Mouse (Mus musculus) C2C12 (cell line): ENCODE data around the gene Sfn. TPM values are rescaled to one million over a fixed set of nuclear protein-coding genes. Genes with fewer than 3 reads are reported as not detected.

Experiments used
- H3K27me3 ChIP-seq: one replicate; pipeline ENCODE4 v1.6.1; 2011; ENCODE audit not compliant: control insufficient read depth, insufficient read depth, insufficient read length
- H3K36me3 ChIP-seq: one replicate; pipeline ENCODE4 v1.6.1; 2011; ENCODE audit not compliant: control insufficient read depth, insufficient read depth
- H3K4me3 ChIP-seq: one replicate; pipeline ENCODE4 v1.5.1; 2011; ENCODE audit warnings: mild to moderate bottlenecking, control low read depth; ENCODE audit not compliant: poor library complexity, insufficient read depth, severe bottlenecking
- H3K79me2 ChIP-seq: one replicate; pipeline ENCODE4 v1.6.1; 2011; ENCODE audit not compliant: control insufficient read depth, insufficient read depth
- H3K79me3 ChIP-seq: one replicate; pipeline ENCODE4 v1.6.1; 2011; ENCODE audit warnings: low read depth, control low read depth
- H3ac ChIP-seq: one replicate; pipeline ENCODE3; 2011; ENCODE audit warnings: low read depth; ENCODE audit not compliant: control insufficient read depth, insufficient read length
- CEBPB ChIP-seq: IDR thresholded peaks from one replicate; pipeline ENCODE4 v1.6.1; 2011; ENCODE audit warnings: low read depth, mild to moderate bottlenecking, control low read depth, moderate library complexity
- CTCF ChIP-seq: IDR thresholded peaks from one replicate; pipeline ENCODE4 v1.5.1; 2011; ENCODE audit not compliant: control insufficient read depth, insufficient read depth, insufficient read length
- FOSL1 ChIP-seq: IDR thresholded peaks from one replicate; pipeline ENCODE4 v1.8.0; 2011; ENCODE audit warnings: mild to moderate bottlenecking, low read length; ENCODE audit not compliant: poor library complexity, insufficient read depth, severe bottlenecking
- MAX ChIP-seq: IDR thresholded peaks from one replicate; pipeline ENCODE4 v1.6.1; 2011; ENCODE audit warnings: mild to moderate bottlenecking, control low read depth
- MYOD1 ChIP-seq: IDR thresholded peaks from one replicate; pipeline ENCODE4 v1.6.1; 2011; ENCODE audit warnings: low read depth; ENCODE audit not compliant: control insufficient read depth, insufficient read length
- MYOG ChIP-seq: IDR thresholded peaks from one replicate; pipeline ENCODE4 v1.6.1; 2011; ENCODE audit not compliant: control insufficient read depth, insufficient read length; ENCODE audit errors: extremely low read depth
- USF1 ChIP-seq: IDR thresholded peaks from one replicate; pipeline ENCODE4 v1.6.1; 2011; ENCODE audit warnings: low read depth, mild to moderate bottlenecking, control low read depth, moderate library complexity
- polyA plus RNA-seq: library from polyadenylated mRNA; unstranded; fragments of >200 nt; fragmentation: generic; extraction: Trizol; gene quantifications from one replicate; pipeline ENCODE4 v1.2.1, GENCODE M21; 2012; ENCODE audit warnings: missing spikeins

Sfn gene
- polyA plus RNA-seq, 1 experiment, result 0.54 TPM

DNA sequence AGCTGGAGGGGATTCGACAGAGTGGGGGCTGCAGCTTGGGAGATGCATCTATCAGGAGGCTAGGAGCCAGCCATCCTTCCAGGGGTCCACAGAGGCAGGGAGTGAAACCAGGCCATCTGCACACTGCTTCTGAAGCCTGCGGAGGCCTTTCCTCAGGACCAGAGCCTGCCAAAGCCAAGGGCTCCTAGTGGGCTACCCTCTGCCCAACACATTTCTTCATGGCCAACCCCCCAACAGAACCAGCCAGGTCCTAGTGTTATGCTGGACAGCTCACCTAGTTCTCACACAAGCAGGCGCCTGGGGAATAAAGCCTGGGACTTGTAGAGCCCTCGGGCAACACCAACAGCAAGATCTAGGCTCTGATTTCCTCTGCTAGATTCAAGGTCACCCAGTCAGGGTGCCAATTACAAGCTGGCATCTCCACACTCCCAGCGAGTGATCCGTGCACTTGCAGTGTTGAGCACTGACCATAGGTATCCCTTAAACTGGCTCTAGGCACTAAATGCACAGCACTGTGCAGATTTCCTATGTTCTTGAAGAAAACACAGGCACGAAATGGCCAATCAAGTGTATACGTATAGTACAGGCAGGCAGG is 28.5 kb upstream of the Sfn start:
- Histone ChIP-seq H3K79me2 (peaks cover 48% of the 10 kb centered on the region), H3K27me3 (no peaks in the 10 kb centered on the region), H3K4me3 (no peak overlapping the region), H3K79me3 (peaks cover 25% of the 10 kb centered on the region), H3ac (no peak overlapping the region), H3K36me3 (no peaks in the 10 kb centered on the region)
- TF ChIP-seq FOSL1, result no peak
- no peak for TF ChIP-seq CTCF
- TF ChIP-seq MYOG, result no peak
- TF ChIP-seq MYOD1, result no peak
- TF ChIP-seq CEBPB, result no peak
- TF ChIP-seq USF1, result no peak
- no peak for TF ChIP-seq MAX

DNA sequence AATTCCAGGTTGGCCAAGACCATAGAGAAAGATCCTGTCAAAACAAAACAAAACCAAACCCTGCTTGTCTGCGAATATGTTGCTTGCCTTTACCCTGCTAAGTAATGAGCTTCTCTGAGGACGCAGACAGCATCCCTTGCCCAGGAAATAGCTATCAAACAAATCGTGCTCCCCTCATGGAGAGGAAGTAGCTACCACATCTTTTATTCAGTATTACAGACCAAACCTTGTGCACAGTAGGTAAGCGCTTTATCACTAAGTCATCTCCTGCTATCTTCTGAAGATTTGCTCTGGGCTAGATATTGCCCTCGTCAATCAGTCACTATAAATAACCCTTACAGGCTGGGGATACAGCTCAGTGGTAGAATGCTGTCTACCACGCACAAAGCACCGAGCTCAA is 27.2 kb upstream of the Sfn start:
- Histone ChIP-seq H3K79me3 (peaks cover 25% of the 10 kb centered on the region), H3K36me3 (no peaks in the 10 kb centered on the region), H3K79me2 (peaks cover 48% of the 10 kb centered on the region), H3K4me3 (no peak overlapping the region), H3ac (no peak overlapping the region), H3K27me3 (no peaks in the 10 kb centered on the region)
- no peak for TF ChIP-seq USF1
- TF ChIP-seq MAX, result no peak
- no peak for TF ChIP-seq CEBPB
- TF ChIP-seq CTCF, result no peak
- no peak for TF ChIP-seq MYOD1
- no peak for TF ChIP-seq MYOG
- TF ChIP-seq FOSL1, result no peak

DNA sequence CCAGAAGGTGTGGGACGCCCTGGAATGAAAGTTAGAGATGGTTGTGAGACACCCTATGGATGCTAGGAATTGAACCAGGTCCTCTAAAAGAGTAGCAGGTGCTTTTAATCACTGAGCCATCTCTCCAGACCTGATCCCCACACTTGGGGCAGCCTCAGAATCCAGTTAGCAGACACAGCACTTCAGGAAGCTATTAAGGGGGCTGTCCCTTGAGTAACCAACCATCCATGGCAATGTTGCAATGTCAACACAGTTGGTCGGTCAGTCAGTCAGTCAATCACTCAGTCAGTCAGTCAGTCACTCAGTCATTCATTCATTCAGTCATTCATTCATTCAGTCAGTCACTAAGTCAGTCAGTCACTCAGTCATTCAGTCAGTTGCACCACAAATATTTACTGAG is 26.5 kb upstream of the Sfn start:
- no peak for TF ChIP-seq CEBPB
- Histone ChIP-seq H3K79me3 (peaks cover 25% of the 10 kb centered on the region), H3K27me3 (no peaks in the 10 kb centered on the region), H3K36me3 (no peaks in the 10 kb centered on the region), H3ac (no peak overlapping the region), H3K79me2 (peaks cover 48% of the 10 kb centered on the region), H3K4me3 (no peak overlapping the region)

DNA sequence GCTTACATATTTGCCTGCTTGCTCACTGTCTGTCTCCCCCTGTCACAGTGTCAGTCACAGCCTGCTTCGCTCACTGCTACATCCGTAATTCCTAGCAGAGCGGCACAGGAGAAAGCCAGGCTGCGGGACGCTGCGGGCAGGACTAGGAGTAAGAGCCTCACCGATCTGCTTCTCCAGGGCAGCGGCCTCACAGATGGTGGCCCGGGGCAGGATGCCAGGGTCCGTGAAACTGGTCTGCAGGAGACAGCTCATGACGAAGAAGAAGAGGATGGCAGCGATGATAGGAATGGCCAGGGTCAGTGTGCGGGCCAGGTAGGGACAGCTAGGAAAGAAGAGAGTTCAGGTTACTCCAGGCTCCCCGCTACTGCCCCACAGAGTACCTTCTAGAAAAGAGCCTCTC is 25.1 kb upstream of the Sfn start:
- Histone ChIP-seq H3ac (no peak overlapping the region), H3K4me3 (no peak overlapping the region), H3K79me3 (peaks cover 20% of the 10 kb centered on the region), H3K79me2 (peaks cover 40% of the 10 kb centered on the region), H3K36me3 (peaks cover 4% of the 10 kb centered on the region), H3K27me3 (no peaks in the 10 kb centered on the region)
- TF ChIP-seq CEBPB, result no peak
- TF ChIP-seq MAX, result no peak
- no peak for TF ChIP-seq USF1
- TF ChIP-seq FOSL1, result no peak
- TF ChIP-seq MYOG, result no peak
- TF ChIP-seq MYOD1, result no peak
- TF ChIP-seq CTCF, result no peak

DNA sequence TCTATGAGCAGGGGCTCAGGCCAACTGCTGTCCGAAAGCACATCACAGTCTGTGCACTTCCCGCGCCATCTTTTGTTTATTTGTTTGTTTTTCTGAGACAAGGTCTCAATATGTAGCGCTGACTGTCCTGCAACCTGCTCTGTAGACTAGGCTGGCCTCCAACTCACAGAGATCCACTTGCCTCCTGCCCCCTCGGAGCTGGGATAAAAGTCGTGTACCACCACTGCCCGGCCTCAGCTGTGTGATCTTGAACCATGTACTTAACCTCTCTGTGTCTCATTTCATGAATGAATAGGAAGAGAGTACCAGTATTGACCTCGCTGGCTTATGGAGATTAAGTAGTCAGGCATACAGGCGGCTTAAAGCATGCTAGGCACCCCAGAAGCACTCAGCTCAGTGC is 24.7 kb upstream of the Sfn start:
- H3K27me3 ChIP-seq, result no peaks in the 10 kb centered on the region
- no peak overlapping the region for H3K4me3 ChIP-seq
- H3K79me2 ChIP-seq, result peaks cover 36% of the 10 kb centered on the region
- H3K79me3 ChIP-seq, result peaks cover 16% of the 10 kb centered on the region
- H3K36me3 ChIP-seq, result peaks cover 4% of the 10 kb centered on the region
- H3ac ChIP-seq, result no peak overlapping the region
- TF ChIP-seq MYOD1 (no peak), USF1 (no peak), FOSL1 (no peak), CEBPB (no peak)

DNA sequence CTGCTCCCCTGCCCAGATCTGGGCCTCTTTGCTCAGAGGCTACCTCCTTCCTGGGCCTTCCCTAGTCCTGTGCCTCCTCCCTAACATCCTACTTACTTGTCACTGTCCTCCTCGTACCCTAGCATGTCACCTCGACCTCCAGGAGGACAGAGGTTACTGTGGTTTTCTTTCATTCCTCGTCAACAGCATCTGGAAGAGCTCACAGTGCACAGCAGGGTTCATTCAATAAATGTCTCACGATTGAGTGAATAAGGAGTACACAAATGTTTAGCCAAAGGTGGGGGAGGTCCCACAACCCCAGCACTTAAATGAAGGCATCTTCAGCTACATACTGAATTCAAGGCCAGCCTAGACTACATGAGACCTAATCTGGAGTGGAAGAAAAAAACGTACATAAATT is 24.3 kb upstream of the Sfn start:
- no peak for TF ChIP-seq MYOD1
- no peak for TF ChIP-seq FOSL1
- no peak for TF ChIP-seq CTCF
- TF ChIP-seq CEBPB, result no peak
- no peak for TF ChIP-seq USF1
- TF ChIP-seq MAX, result no peak
- TF ChIP-seq MYOG, result no peak
- Histone ChIP-seq H3ac (no peak overlapping the region), H3K79me2 (peaks cover 32% of the 10 kb centered on the region), H3K4me3 (no peak overlapping the region), H3K36me3 (peaks cover 4% of the 10 kb centered on the region), H3K27me3 (no peaks in the 10 kb centered on the region), H3K79me3 (peaks cover 12% of the 10 kb centered on the region)
